Comparison of ENCODE assay signal across 8 mouse cellular contexts in the genomic region with DNA sequence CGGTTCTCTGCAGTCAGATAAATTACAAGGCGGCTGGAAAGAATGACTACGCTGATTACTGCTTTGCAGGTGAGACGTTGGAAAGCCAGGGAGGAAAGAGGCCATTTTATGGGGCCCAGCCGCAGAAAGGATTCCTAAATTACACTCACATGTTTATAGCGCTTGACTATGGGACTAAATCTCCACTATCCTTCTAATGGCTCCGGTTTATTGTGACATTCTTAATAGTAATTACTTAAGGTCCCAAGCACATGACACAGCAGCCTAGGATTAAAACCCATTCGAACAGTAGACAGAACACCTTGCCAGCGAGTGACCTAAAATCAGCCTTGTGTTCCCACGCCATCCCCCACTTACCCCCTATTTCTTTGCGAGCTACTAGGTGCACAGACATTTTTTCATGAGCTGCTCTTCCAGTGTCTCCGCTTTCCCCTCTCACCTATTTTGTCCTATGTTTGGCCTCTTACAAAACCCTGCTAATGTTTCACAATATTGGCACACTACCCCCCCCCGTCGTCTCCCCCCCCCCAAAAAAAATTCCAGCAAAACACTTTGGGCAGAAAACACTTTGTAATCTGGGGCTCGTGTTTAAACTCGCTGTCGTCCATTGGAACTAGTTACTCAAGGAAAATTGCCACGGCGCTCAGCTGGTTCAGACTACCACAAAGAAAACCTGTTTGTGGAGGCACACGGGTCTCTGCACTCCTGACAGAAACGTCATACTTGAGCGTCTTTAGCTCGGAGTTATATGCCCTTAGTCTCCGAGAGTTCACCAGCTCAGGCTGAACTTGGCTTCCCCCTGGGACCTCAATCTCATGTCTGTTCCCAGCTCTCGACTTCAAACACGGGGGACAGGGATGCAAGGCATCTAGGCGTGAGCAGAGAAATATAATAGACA.
DNase-seq lines count a peak whose midpoint lies in the region; ATAC-seq lines count a peak whose summit lies in the region.

No protein-coding gene starts in this region.

- H3K4me3 ChIP-seq in heart, embryonic 10.5 days: peak overlapping the region; percentile 37
- peak overlapping the region; percentile 22 for H3K4me3 ChIP-seq in embryonic facial prominence, embryonic 14.5 days (ENCODE audit: low read depth, low read length)

- peak overlapping the region; percentile 32 for H3K27ac ChIP-seq in heart, embryonic 10.5 days
- peak overlapping the region; percentile 7; the same call in 1 of the 2 replicates for H3K27ac ChIP-seq in embryonic facial prominence, embryonic 14.5 days (replicated peaks; ENCODE audit: low read depth, low read length)

- WGBS in heart, embryonic 10.5 days: 49% methylated on average over 27 of the region's 27 CpGs
- 16% methylated on average over 27 of the region's 27 CpGs for WGBS in embryonic facial prominence, embryonic 14.5 days

- intact Hi-C loops in heart, postnatal 14 days (cut with DNase I): loop anchor here (5.0 to 10.0 kb wide), 3 partner anchors 62 to 370 kb away; partner anchors contain the start of gene Efna5

- no peak for DNase-seq in heart, embryonic 10.5 days (ENCODE audit: low spot score)
- DNase-seq in heart, postnatal 14 days: no peak
- peak; percentile 83 for DNase-seq in embryonic facial prominence, embryonic 14.5 days (ENCODE audit: low spot score)
- peak; percentile 12 for DNase-seq in kidney, adult 11 months
- peak; percentile 31 for DNase-seq in lung, postnatal 36 days
- no peak for DNase-seq in frontal cortex, postnatal 14 days (ENCODE audit: low spot score in 2 of 2)
- no peak for DNase-seq in testis, postnatal 14 days (ENCODE audit: low spot score)
- DNase-seq in spleen, adult 18-20 months: no peak

- no peaks in the 10 kb centered on the region for H3K36me3 ChIP-seq in heart, embryonic 10.5 days
- no peaks in the 10 kb centered on the region for H3K36me3 ChIP-seq in embryonic facial prominence, embryonic 14.5 days (ENCODE audit: control insufficient read depth, insufficient read depth, low read length)

- H3K27me3 ChIP-seq in heart, embryonic 10.5 days (ENCODE audit: insufficient read depth, poor library complexity, severe bottlenecking): no peaks in the 10 kb centered on the region
- H3K27me3 ChIP-seq in embryonic facial prominence, embryonic 14.5 days (replicated peaks; ENCODE audit: control insufficient read depth, insufficient read depth, low read length): no peaks in the 10 kb centered on the region

- H3K4me2 ChIP-seq in embryonic facial prominence, embryonic 14.5 days (ENCODE audit: low read depth, low read length): peak overlapping the region; percentile 53

- no peaks in the 10 kb centered on the region for H3K9me3 ChIP-seq in heart, embryonic 10.5 days
- no peaks in the 10 kb centered on the region for H3K9me3 ChIP-seq in embryonic facial prominence, embryonic 14.5 days (ENCODE audit: control insufficient read depth, low read length)

- peak; percentile 38; the same call in 1 of the 2 replicates for ATAC-seq in embryonic facial prominence, embryonic 14.5 days (ENCODE audit: low read depth)

- H3K4me1 ChIP-seq in heart, embryonic 10.5 days: peaks cover 31% of the 10 kb centered on the region
- peaks cover 48% of the 10 kb centered on the region for H3K4me1 ChIP-seq in embryonic facial prominence, embryonic 14.5 days (ENCODE audit: control insufficient read depth, insufficient read depth, low read length)

- H3K9ac ChIP-seq in embryonic facial prominence, embryonic 14.5 days (ENCODE audit: low read depth, low read length): peak overlapping the region; percentile 10; the same call in 1 of the 2 replicates

Comparison
In these comparisons a context has a peak if more than half of its experiments do, and no peak if none do; other contexts are left out.
1. DNase-seq: peak in embryonic facial prominence, embryonic 14.5 days (single experiment), kidney, adult 11 months (single experiment) and lung, postnatal 36 days (single experiment); none in heart, embryonic 10.5 days (single experiment), heart, postnatal 14 days (0 of 2), frontal cortex, postnatal 14 days (0 of 2), testis, postnatal 14 days (single experiment) and spleen, adult 18-20 months (0 of 2).